Mouse (Mus musculus): Measurements from ENCODE around the gene Fabp3. TPM values are rescaled to one million over a fixed set of nuclear protein-coding genes. Genes with fewer than 3 reads are reported as not detected.

Fabp3 gene
- total and polyA plus RNA-seq, 3 experiments, result 0.60 TPM; not detected in 2

DNA sequence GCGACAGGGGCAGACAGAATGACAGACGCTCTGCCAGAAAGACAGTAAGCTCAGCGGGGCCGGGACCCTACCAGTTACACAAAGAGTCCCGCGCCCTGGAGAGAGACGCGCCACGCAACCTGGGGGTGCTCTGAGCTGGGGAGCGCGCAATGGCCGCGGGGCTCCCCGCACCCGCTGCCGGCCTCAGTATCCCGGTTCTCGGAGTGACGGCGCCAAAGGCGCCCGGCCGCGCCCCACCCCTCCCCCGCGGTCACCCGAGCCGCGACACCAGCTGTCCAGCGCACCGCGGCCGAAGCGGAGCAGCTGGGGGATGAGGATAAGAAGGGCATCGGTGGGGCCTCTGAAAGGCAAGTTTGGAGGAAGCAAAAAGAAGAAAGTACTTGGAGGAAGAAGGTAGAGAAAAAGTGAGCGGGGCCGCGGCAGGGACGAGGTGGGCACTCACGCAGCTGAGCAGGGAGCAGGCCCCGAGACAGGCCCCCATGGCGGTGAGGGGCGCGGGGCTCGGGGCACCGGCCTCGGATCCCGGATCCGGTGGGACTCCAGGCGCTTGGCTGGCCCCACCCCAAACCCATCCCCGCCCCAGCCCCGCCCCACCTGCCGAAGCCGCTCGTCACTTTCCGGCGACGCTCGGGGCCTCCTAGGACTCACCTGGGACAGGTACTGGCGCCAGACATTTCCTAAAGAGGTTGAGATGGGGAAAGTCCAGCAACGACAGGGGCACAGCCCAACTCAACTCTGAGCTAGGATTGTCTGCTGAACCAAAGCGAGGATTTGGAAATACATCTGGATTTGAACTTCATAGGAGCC is 33.2 kb upstream of the Fabp3 start:
- TF ChIP-seq NRF1 (IDR thresholded peaks at IDR 0.05; ENCODE audit: insufficient read depth, low read depth, low read length, poor library complexity, severe bottlenecking) (no peak), TBP (IDR thresholded peaks at IDR 0.05; ENCODE audit: low read depth, low read length) (no peak), SIN3A (IDR thresholded peaks at IDR 0.05; ENCODE audit: low read length) (no peak), ZC3H11A (IDR thresholded peaks at IDR 0.05; ENCODE audit: low read depth, low read length) (no peak), USF1 (IDR thresholded peaks at IDR 0.05; ENCODE audit: low read depth, low read length) (no peak), E2F4 (IDR thresholded peaks at IDR 0.05; ENCODE audit: borderline replicate concordance, low read depth, low read length) (no peak)
- no peaks in the 10 kb centered on the region for H3K79me2 ChIP-seq (ENCODE audit: control insufficient read depth, insufficient read depth, low read length, poor library complexity)
- H3K36me3 ChIP-seq (ENCODE audit: control insufficient read depth in 1 of 2, insufficient read depth in 2 of 2, low read length in 2 of 2), result no peaks in the 10 kb centered on the region
- no peak overlapping the region for H3K4me3 ChIP-seq (ENCODE audit: control insufficient read depth in 1 of 2, insufficient read depth in 1 of 2, low read depth in 2 of 2, low read length in 2 of 2)
- no peaks in the 10 kb centered on the region for H3K9me3 ChIP-seq (replicated peaks; ENCODE audit: insufficient read depth, low read length)
- H3K27ac ChIP-seq (ENCODE audit: control insufficient read depth, low read depth, low read length), result no peak overlapping the region
- no peak overlapping the region for H3K9ac ChIP-seq (ENCODE audit: control insufficient read depth, low read depth, low read length, poor library complexity, severe bottlenecking)
- no peak for DNase-seq (ENCODE audit: low read depth, low spot score)
- H3K4me1 ChIP-seq (ENCODE audit: control insufficient read depth in 1 of 2, insufficient read depth in 2 of 2, low read length in 2 of 2), result no peaks in the 10 kb centered on the region
- peaks cover 0 to 3% of the 10 kb centered on the region in 2 experiments; a peak in 2 of 4 replicates for H3K27me3 ChIP-seq (ENCODE audit: control insufficient read depth in 1 of 2, insufficient read depth in 2 of 2, low read length in 2 of 2)

DNA sequence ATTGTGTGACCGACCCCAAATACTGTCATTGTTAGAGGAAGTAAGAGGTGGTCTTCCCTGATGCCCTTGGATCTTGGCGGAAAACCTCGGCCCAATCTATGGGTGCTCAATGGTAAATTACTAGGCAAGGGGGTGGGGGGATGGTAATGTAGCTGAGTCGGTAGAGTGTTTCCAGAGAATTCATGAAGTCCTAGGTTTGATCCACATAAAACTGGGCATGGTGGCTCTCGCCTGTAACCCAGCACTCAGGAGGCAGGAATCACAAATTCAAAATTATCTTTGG is 32.6 kb upstream of the Fabp3 start:
- no peaks in the 10 kb centered on the region for H3K36me3 ChIP-seq (ENCODE audit: control insufficient read depth in 1 of 2, insufficient read depth in 2 of 2, low read length in 2 of 2)
- H3K9ac ChIP-seq (ENCODE audit: control insufficient read depth, low read depth, low read length, poor library complexity, severe bottlenecking), result no peak overlapping the region
- H3K27me3 ChIP-seq (ENCODE audit: control insufficient read depth in 1 of 2, insufficient read depth in 2 of 2, low read length in 2 of 2), result peaks cover 0 to 3% of the 10 kb centered on the region in 2 experiments; a peak in 2 of 4 replicates
- H3K9me3 ChIP-seq (replicated peaks; ENCODE audit: insufficient read depth, low read length), result no peaks in the 10 kb centered on the region
- H3K4me1 ChIP-seq (ENCODE audit: control insufficient read depth in 1 of 2, insufficient read depth in 2 of 2, low read length in 2 of 2), result no peaks in the 10 kb centered on the region
- H3K79me2 ChIP-seq (ENCODE audit: control insufficient read depth, insufficient read depth, low read length, poor library complexity), result no peaks in the 10 kb centered on the region
- no peak overlapping the region for H3K27ac ChIP-seq (ENCODE audit: control insufficient read depth, low read depth, low read length)
- no peak for TF ChIP-seq ETS1 (IDR thresholded peaks at IDR 0.05; ENCODE audit: low read depth, low read length)
- no peak for TF ChIP-seq SIN3A (IDR thresholded peaks at IDR 0.05; ENCODE audit: low read length)
- no peak for TF ChIP-seq MAX (IDR thresholded peaks at IDR 0.05; ENCODE audit: low read length)
- no peak for TF ChIP-seq GATA1 (IDR thresholded peaks at IDR 0.05; ENCODE audit: low read depth, low read length)
- TF ChIP-seq UBTF (IDR thresholded peaks at IDR 0.05; ENCODE audit: borderline replicate concordance, insufficient read depth, low read depth, low read length), result no peak
- TF ChIP-seq MAFK (IDR thresholded peaks at IDR 0.05; ENCODE audit: borderline replicate concordance, low read depth, low read length), result no peak
- TF ChIP-seq E2F4 (IDR thresholded peaks at IDR 0.05; ENCODE audit: borderline replicate concordance, low read depth, low read length), result no peak
- TF ChIP-seq HCFC1 (IDR thresholded peaks at IDR 0.05; ENCODE audit: low read depth, low read length), result no peak
- TF ChIP-seq ELF1 (IDR thresholded peaks at IDR 0.05; ENCODE audit: low read depth, low read length), result no peak
- no peak for TF ChIP-seq RAD21 (IDR thresholded peaks at IDR 0.05; ENCODE audit: low read depth, low read length)
- TF ChIP-seq NELFE (IDR thresholded peaks at IDR 0.05; ENCODE audit: low read depth, low read length), result no peak
- no peak for DNase-seq (ENCODE audit: low read depth, low spot score)
- H3K4me3 ChIP-seq (ENCODE audit: control insufficient read depth in 1 of 2, insufficient read depth in 1 of 2, low read depth in 2 of 2, low read length in 2 of 2), result no peak overlapping the region
